Mouse (Mus musculus) kidney, adult 9 months (tissue): ENCODE measurements at regions not wholly inside any gene's neighbourhood (a gene's known extent, or its start where the extent isn't known, plus 50 kb on each side); places are given as distances from the start of the nearest gene placed in this dataset.
A peak's percentile ranks its signal among the peaks of the same experiment; 100 is the strongest.

Experiments
- DNase-seq: peaks from one replicate; pipeline ENCODE4 v3.0.0; 2022

GRCm38 (mm10) chr3:6532366-6532765, 87.9 kb downstream of the 1700008P02Rik start:
- no peak for DNase-seq

- no peak for DNase-seq
Observed at GRCm38 (mm10) chr3:6525987-6526386, 94.3 kb downstream of the 1700008P02Rik start.

- DNase-seq: no peak
Observed at GRCm38 (mm10) chr3:6525173-6525572, 95.1 kb downstream of the 1700008P02Rik start.

- DNase-seq: no peak
Observed at GRCm38 (mm10) chr3:6511351-6511750, 108.9 kb downstream of the 1700008P02Rik start.

- peak; percentile 81 for DNase-seq
Observed at GRCm38 (mm10) chr3:6504136-6504535, 116.1 kb downstream of the 1700008P02Rik start.

- no peak for DNase-seq
Observed at GRCm38 (mm10) chr3:6484041-6484440, 136.2 kb downstream of the 1700008P02Rik start.

GRCm38 (mm10) chr3:6481610-6482009, 138.6 kb downstream of the 1700008P02Rik start:
- DNase-seq: no peak
